Mouse (Mus musculus) intestine, embryonic 14.5 days (tissue): ENCODE data around the gene Sh2d7. TPM values are rescaled to one million over a fixed set of nuclear protein-coding genes. Genes with fewer than 3 reads are reported as not detected.
A peak's percentile ranks its signal among the peaks of the same experiment; 100 is the strongest.

ENCODE experiments used
- ATAC-seq: fragments of 200-750 bp; cut with Nextera tagmentation; replicated peaks from 2 replicates; pipeline ENCODE4 v1.8.0; 2017; ENCODE audit warnings: low read depth, moderate number of reproducible peaks, moderate TSS enrichment, moderate library complexity; ENCODE audit not compliant: low FRiP score, low TSS enrichment
- DNase-seq: peaks from one replicate; pipeline ENCODE4 v3.0.0-alpha.2; 2018; ENCODE audit warnings: low spot score
- H3K27ac ChIP-seq: fragments of 300-500 bp; sonication (generic); 2 replicates; pipeline ENCODE4 v1.5.1; 2014; ENCODE audit warnings: low read depth, mild to moderate bottlenecking, control low read depth
- H3K27me3 ChIP-seq: fragments of 300-500 bp; sonication (generic); replicated peaks from 2 replicates; pipeline ENCODE4 v1.6.1; 2014; ENCODE audit warnings: low read length, control low read depth; ENCODE audit not compliant: control insufficient read depth, insufficient read depth
- H3K36me3 ChIP-seq: fragments of 300-500 bp; sonication (generic); 2 replicates; pipeline ENCODE4 v1.6.1; 2014; ENCODE audit warnings: low read length, control low read depth; ENCODE audit not compliant: control insufficient read depth, insufficient read depth
- H3K4me1 ChIP-seq: fragments of 300-500 bp; sonication (generic); replicated peaks from 2 replicates; pipeline ENCODE4 v1.6.1; 2014; ENCODE audit warnings: low read length, control low read depth, mixed read lengths; ENCODE audit not compliant: control insufficient read depth, insufficient read depth
- H3K4me2 ChIP-seq: fragments of 300-500 bp; sonication (generic); 2 replicates; pipeline ENCODE4 v1.6.1; 2014; ENCODE audit warnings: low read length
- H3K4me3 ChIP-seq: fragments of 300-500 bp; sonication (generic); 2 replicates; pipeline ENCODE4 v1.5.1; 2014; ENCODE audit warnings: low read depth, low read length, control low read depth, mixed read lengths
- H3K9ac ChIP-seq: fragments of 300-500 bp; sonication (generic); 2 replicates; pipeline ENCODE4 v1.6.1; 2014; ENCODE audit warnings: mild to moderate bottlenecking, low read length
- H3K9me3 ChIP-seq: fragments of 300-500 bp; sonication (generic); 2 replicates; pipeline ENCODE4 v1.6.1; 2016; ENCODE audit warnings: low read length, control low read depth; ENCODE audit not compliant: control insufficient read depth
- WGBS: fragments of 180-500 bp; shearing (Covaris S2); extraction: QIAGEN DNeasy Blood & Tissue Kit; methylation state at CpG from one replicate; pipeline ENCODE4 v1.1.7; 2014; 5-methylcytosine and 5-hydroxymethylcytosine counted together
- polyA plus RNA-seq: library from polyadenylated mRNA; unstranded; fragments of >200 nt; fragmentation: Nextera tagmentation; extraction: Ambion mirVana; gene quantifications from 2 replicates; pipeline ENCODE4 v1.2.1, GENCODE M21; 2014

Gene Sh2d7
- polyA plus RNA-seq, 1 experiment from 2014 or later: not detected

DNA sequence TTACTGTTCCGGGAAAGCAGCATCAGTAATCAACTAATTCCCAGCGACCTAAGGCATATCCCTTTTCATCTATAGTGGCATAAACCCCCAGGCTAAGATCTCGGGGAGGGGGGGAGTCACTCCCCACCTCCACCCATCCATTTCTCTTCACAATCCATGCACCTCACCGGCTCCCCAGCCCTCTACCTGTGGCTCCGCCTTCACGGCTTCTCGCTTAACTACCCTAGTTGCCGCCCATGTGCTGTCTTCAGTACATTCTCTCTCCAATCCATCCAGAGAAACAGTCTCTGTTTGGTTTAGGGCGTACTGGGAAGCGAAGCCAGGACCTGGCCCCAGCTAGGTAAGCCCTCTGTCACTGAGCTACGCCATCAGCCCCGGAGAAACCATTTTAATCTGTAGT, 35.9 kb upstream of the Sh2d7 start:
- Histone ChIP-seq H3K27me3 (0 out of 2 replicates have a peak, but pooled peaks cover 8% of the 10 kb centered on the region), H3K36me3 (no peaks in the 10 kb centered on the region), H3K4me2 (peak overlapping the region; percentile 93), H3K27ac (no peak overlapping the region), H3K9ac (no peak overlapping the region), H3K4me1 (no peaks in the 10 kb centered on the region; the same call in 1 of the 2 replicates), H3K9me3 (no peaks in the 10 kb centered on the region), H3K4me3 (no peak overlapping the region)
- 10% methylated on average over 12 of the region's 12 CpGs for WGBS
- DNase-seq: peak; percentile 52
- no peak for ATAC-seq

- Histone ChIP-seq H3K4me3 (no peak overlapping the region), H3K4me2 (no peak overlapping the region), H3K36me3 (no peaks in the 10 kb centered on the region), H3K9me3 (no peaks in the 10 kb centered on the region), H3K27ac (no peak overlapping the region), H3K4me1 (no peaks in the 10 kb centered on the region), H3K9ac (no peak overlapping the region), H3K27me3 (no peaks in the 10 kb centered on the region)
- DNase-seq (no peak), ATAC-seq (no peak)
- WGBS: 85% methylated on average over 2 of the region's 2 CpGs
Measured at GRCm38 (mm10) chr9:54515991-54516390, 22.8 kb upstream of the Sh2d7 start.

- H3K4me1 ChIP-seq: no peaks in the 10 kb centered on the region
- H3K27ac ChIP-seq: no peak overlapping the region
- no peak overlapping the region for H3K4me2 ChIP-seq
- no peak for DNase-seq
- H3K4me3 ChIP-seq: no peak overlapping the region
- H3K9ac ChIP-seq: no peak overlapping the region
- no peaks in the 10 kb centered on the region for H3K9me3 ChIP-seq
- no peaks in the 10 kb centered on the region for H3K27me3 ChIP-seq
- H3K36me3 ChIP-seq: no peaks in the 10 kb centered on the region
- ATAC-seq: no peak
- WGBS: 64% methylated on average over 7 of the region's 7 CpGs
Measured at GRCm38 (mm10) chr9:54518921-54519320, 19.9 kb upstream of the Sh2d7 start.

GRCm38 (mm10) chr9:54520286-54520685, 18.5 kb upstream of the Sh2d7 start:
- 58% methylated on average over 4 of the region's 4 CpGs for WGBS
- no peak overlapping the region for H3K4me2 ChIP-seq
- ATAC-seq: no peak

GRCm38 (mm10) chr9:54527694-54528093, 11.1 kb upstream of the Sh2d7 start:
- Histone ChIP-seq H3K36me3 (no peaks in the 10 kb centered on the region), H3K4me1 (no peaks in the 10 kb centered on the region), H3K27ac (no peak overlapping the region), H3K4me2 (no peak overlapping the region), H3K9ac (no peak overlapping the region), H3K9me3 (no peaks in the 10 kb centered on the region), H3K4me3 (no peak overlapping the region), H3K27me3 (no peaks in the 10 kb centered on the region)
- WGBS: 78% methylated on average over 7 of the region's 7 CpGs
- no peak for ATAC-seq
- no peak for DNase-seq

More at GRCm38 (mm10) chr9:54520286-54520685, 18.5 kb upstream of the Sh2d7 start:
- Histone ChIP-seq H3K27me3 (no peaks in the 10 kb centered on the region), H3K9me3 (no peaks in the 10 kb centered on the region), H3K4me3 (no peak overlapping the region), H3K9ac (no peak overlapping the region), H3K4me1 (no peaks in the 10 kb centered on the region), H3K36me3 (no peaks in the 10 kb centered on the region), H3K27ac (no peak overlapping the region)
- no peak for DNase-seq

GRCm38 (mm10) chr9:54529950-54530349, 8.8 kb upstream of the Sh2d7 start:
- no peaks in the 10 kb centered on the region for H3K36me3 ChIP-seq
- ATAC-seq: no peak
- H3K9me3 ChIP-seq: no peaks in the 10 kb centered on the region
- no peak overlapping the region for H3K27ac ChIP-seq
- no peak overlapping the region for H3K9ac ChIP-seq
- no peak for DNase-seq
- H3K4me2 ChIP-seq: no peak overlapping the region
- no peak overlapping the region for H3K4me3 ChIP-seq
- WGBS: 75% methylated on average over 2 of the region's 2 CpGs
- H3K4me1 ChIP-seq: no peaks in the 10 kb centered on the region
- no peaks in the 10 kb centered on the region for H3K27me3 ChIP-seq

GRCm38 (mm10) chr9:54530836-54531235, 7.9 kb upstream of the Sh2d7 start:
- H3K4me2 ChIP-seq: no peak overlapping the region
- DNase-seq: no peak
- no peak for ATAC-seq
- no peaks in the 10 kb centered on the region for H3K4me1 ChIP-seq
- no peak overlapping the region for H3K9ac ChIP-seq
- no peak overlapping the region for H3K27ac ChIP-seq
- no peaks in the 10 kb centered on the region for H3K27me3 ChIP-seq
- WGBS: 81% methylated on average over 6 of the region's 6 CpGs
- no peaks in the 10 kb centered on the region for H3K36me3 ChIP-seq
- H3K4me3 ChIP-seq: no peak overlapping the region
- no peaks in the 10 kb centered on the region for H3K9me3 ChIP-seq

DNA sequence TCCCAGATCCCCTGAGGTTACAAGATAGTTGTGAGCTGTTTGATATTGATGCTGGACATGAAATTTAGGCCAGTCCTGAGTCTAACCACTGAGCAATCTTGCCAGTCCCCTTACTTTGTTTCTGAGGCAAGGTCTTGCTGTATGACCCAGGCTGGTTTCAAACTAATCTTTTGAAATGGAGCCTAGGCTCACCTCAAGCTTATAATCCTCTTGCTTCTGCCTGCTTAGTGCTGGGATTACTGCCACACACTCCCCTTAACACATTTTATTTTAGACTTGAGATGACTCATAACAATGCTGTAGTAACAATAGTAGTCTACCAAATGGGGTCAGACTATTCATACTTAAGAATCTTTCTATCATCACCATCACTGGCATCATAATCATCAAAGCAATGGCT, 7.4 kb upstream of the Sh2d7 start:
- H3K27ac ChIP-seq: no peak overlapping the region
- no peak overlapping the region for H3K4me2 ChIP-seq
- ATAC-seq (no peak), DNase-seq (no peak)
- H3K27me3 ChIP-seq: no peaks in the 10 kb centered on the region
- H3K9me3 ChIP-seq: no peaks in the 10 kb centered on the region
- no peaks in the 10 kb centered on the region for H3K4me1 ChIP-seq
- no peaks in the 10 kb centered on the region for H3K36me3 ChIP-seq
- H3K9ac ChIP-seq: no peak overlapping the region
- no peak overlapping the region for H3K4me3 ChIP-seq

- DNase-seq (no peak), ATAC-seq (no peak)
- Histone ChIP-seq H3K27me3 (no peaks in the 10 kb centered on the region), H3K4me2 (no peak overlapping the region), H3K9me3 (no peaks in the 10 kb centered on the region), H3K9ac (no peak overlapping the region), H3K27ac (no peak overlapping the region), H3K4me1 (no peaks in the 10 kb centered on the region), H3K4me3 (no peak overlapping the region), H3K36me3 (no peaks in the 10 kb centered on the region)
- WGBS: 94% methylated on average over 2 of the region's 2 CpGs
Measured at GRCm38 (mm10) chr9:54532926-54533325, 5.9 kb upstream of the Sh2d7 start.
